Mouse (Mus musculus): ENCODE data around the gene Gna12. TPM values are rescaled to one million over a fixed set of nuclear protein-coding genes. Genes with fewer than 3 reads are reported as not detected.
A peak's percentile ranks its signal among the peaks of the same experiment; 100 is the strongest.

Gna12 gene
- polyA plus RNA-seq, 1 experiment from 2014 or later: 6.9 TPM

- H3K36me3 ChIP-seq (ENCODE audit: control insufficient read depth, insufficient read depth, low read length): no peaks in the 10 kb centered on the region
- WGBS: 29% methylated on average over 18 of the region's 18 CpGs
- no peak; the same call in 1 of the 2 replicates for ATAC-seq (ENCODE audit: insufficient read depth, low FRiP score)
- H3K9me3 ChIP-seq (replicated peaks; ENCODE audit: control insufficient read depth, low read length): no peaks in the 10 kb centered on the region
- H3K4me3 ChIP-seq (replicated peaks; ENCODE audit: low read length): peak overlapping the region; percentile 89
- H3K27ac ChIP-seq (ENCODE audit: low read length): peak overlapping the region; percentile 66
- peak overlapping the region; percentile 94 for H3K9ac ChIP-seq (ENCODE audit: low read length)
- H3K4me2 ChIP-seq (ENCODE audit: low read depth, low read length): peak overlapping the region; percentile 95
- H3K27me3 ChIP-seq (ENCODE audit: control insufficient read depth, insufficient read depth, low read length): no peaks in the 10 kb centered on the region
- peaks cover 28% of the 10 kb centered on the region for H3K4me1 ChIP-seq (ENCODE audit: control insufficient read depth, insufficient read depth, low read length)
These were observed 935 bp downstream of the Gna12 start for GRCm38 (mm10) chr5:140829081-140829910.

GRCm38 (mm10) chr5:140828363-140828762, 1.9 kb downstream of the Gna12 start:
- WGBS: 53% methylated on average over 2 of the region's 2 CpGs
- H3K36me3 ChIP-seq (ENCODE audit: control insufficient read depth, insufficient read depth, low read length): no peaks in the 10 kb centered on the region
- ATAC-seq (ENCODE audit: insufficient read depth, low FRiP score): no peak
- peak overlapping the region; percentile 95 for H3K4me2 ChIP-seq (ENCODE audit: low read depth, low read length)
- H3K9me3 ChIP-seq (replicated peaks; ENCODE audit: control insufficient read depth, low read length): no peaks in the 10 kb centered on the region
- H3K9ac ChIP-seq (ENCODE audit: low read length): peak overlapping the region; percentile 54
- peaks cover 28% of the 10 kb centered on the region for H3K4me1 ChIP-seq (ENCODE audit: control insufficient read depth, insufficient read depth, low read length)
- peak overlapping the region; percentile 74 for H3K27ac ChIP-seq (ENCODE audit: low read length)
- H3K4me3 ChIP-seq (replicated peaks; ENCODE audit: low read length): peak overlapping the region; percentile 89
- no peaks in the 10 kb centered on the region for H3K27me3 ChIP-seq (ENCODE audit: control insufficient read depth, insufficient read depth, low read length)

- Histone ChIP-seq H3K4me3 (replicated peaks; ENCODE audit: low read length) (peak overlapping the region; percentile 89), H3K36me3 (ENCODE audit: control insufficient read depth, insufficient read depth, low read length) (no peaks in the 10 kb centered on the region), H3K4me1 (ENCODE audit: control insufficient read depth, insufficient read depth, low read length) (peaks cover 28% of the 10 kb centered on the region), H3K9me3 (replicated peaks; ENCODE audit: control insufficient read depth, low read length) (no peaks in the 10 kb centered on the region), H3K27ac (ENCODE audit: low read length) (peak overlapping the region; percentile 74), H3K27me3 (ENCODE audit: control insufficient read depth, insufficient read depth, low read length) (no peaks in the 10 kb centered on the region), H3K9ac (ENCODE audit: low read length) (peak overlapping the region; percentile 54), H3K4me2 (ENCODE audit: low read depth, low read length) (peak overlapping the region; percentile 95)
- WGBS: 30% methylated on average over 8 of the region's 8 CpGs
- no peak for ATAC-seq (ENCODE audit: insufficient read depth, low FRiP score)
These were observed 2.3 kb downstream of the Gna12 start for GRCm38 (mm10) chr5:140827896-140828295.

GRCm38 (mm10) chr5:140827413-140827812, 2.8 kb downstream of the Gna12 start:
- Histone ChIP-seq H3K36me3 (ENCODE audit: control insufficient read depth, insufficient read depth, low read length) (no peaks in the 10 kb centered on the region), H3K27me3 (ENCODE audit: control insufficient read depth, insufficient read depth, low read length) (no peaks in the 10 kb centered on the region), H3K27ac (ENCODE audit: low read length) (peak overlapping the region; percentile 74), H3K4me3 (replicated peaks; ENCODE audit: low read length) (peak overlapping the region; percentile 89), H3K4me1 (ENCODE audit: control insufficient read depth, insufficient read depth, low read length) (peaks cover 28% of the 10 kb centered on the region), H3K4me2 (ENCODE audit: low read depth, low read length) (peak overlapping the region; percentile 95), H3K9ac (ENCODE audit: low read length) (peak overlapping the region; percentile 8; the same call in 1 of the 2 replicates), H3K9me3 (replicated peaks; ENCODE audit: control insufficient read depth, low read length) (no peaks in the 10 kb centered on the region)
- whole genome bisulfite sequencing: 51% methylated on average over 2 of the region's 2 CpGs
- ATAC-seq (ENCODE audit: insufficient read depth, low FRiP score): no peak

GRCm38 (mm10) chr5:140826796-140827195, 3.4 kb downstream of the Gna12 start:
- Histone ChIP-seq H3K4me1 (ENCODE audit: control insufficient read depth, insufficient read depth, low read length) (peaks cover 32% of the 10 kb centered on the region), H3K9me3 (replicated peaks; ENCODE audit: control insufficient read depth, low read length) (no peaks in the 10 kb centered on the region)

GRCm38 (mm10) chr5:140826118-140826517, 4.1 kb downstream of the Gna12 start:
- H3K27ac ChIP-seq (ENCODE audit: low read length): no peak overlapping the region
- H3K4me1 ChIP-seq (ENCODE audit: control insufficient read depth, insufficient read depth, low read length): peaks cover 33% of the 10 kb centered on the region
- H3K9ac ChIP-seq (ENCODE audit: low read length): no peak overlapping the region
- 97% methylated on average over 1 of the region's 1 CpGs for WGBS
- no peaks in the 10 kb centered on the region for H3K9me3 ChIP-seq (replicated peaks; ENCODE audit: control insufficient read depth, low read length)
- ATAC-seq (ENCODE audit: insufficient read depth, low FRiP score): no peak
- no peak overlapping the region for H3K4me3 ChIP-seq (replicated peaks; ENCODE audit: low read length)
- no peaks in the 10 kb centered on the region for H3K27me3 ChIP-seq (ENCODE audit: control insufficient read depth, insufficient read depth, low read length)
- no peaks in the 10 kb centered on the region for H3K36me3 ChIP-seq (ENCODE audit: control insufficient read depth, insufficient read depth, low read length)
- H3K4me2 ChIP-seq (ENCODE audit: low read depth, low read length): no peak overlapping the region

More at GRCm38 (mm10) chr5:140826796-140827195, 3.4 kb downstream of the Gna12 start:
- WGBS: 30% methylated on average over 1 of the region's 1 CpGs
- Histone ChIP-seq H3K27me3 (ENCODE audit: control insufficient read depth, insufficient read depth, low read length) (no peaks in the 10 kb centered on the region), H3K36me3 (ENCODE audit: control insufficient read depth, insufficient read depth, low read length) (no peaks in the 10 kb centered on the region), H3K9ac (ENCODE audit: low read length) (peak overlapping the region; percentile 8; the same call in 1 of the 2 replicates), H3K27ac (ENCODE audit: low read length) (no peak overlapping the region; the same call in 1 of the 2 replicates), H3K4me3 (replicated peaks; ENCODE audit: low read length) (no peak overlapping the region), H3K4me2 (ENCODE audit: low read depth, low read length) (no peak overlapping the region; the same call in 1 of the 2 replicates)
- no peak for ATAC-seq (ENCODE audit: insufficient read depth, low FRiP score)

GRCm38 (mm10) chr5:140824126-140824525, 6.1 kb downstream of the Gna12 start:
- Histone ChIP-seq H3K36me3 (ENCODE audit: control insufficient read depth, insufficient read depth, low read length) (no peaks in the 10 kb centered on the region), H3K4me1 (ENCODE audit: control insufficient read depth, insufficient read depth, low read length) (peaks cover 38% of the 10 kb centered on the region), H3K4me3 (replicated peaks; ENCODE audit: low read length) (no peak overlapping the region), H3K9me3 (replicated peaks; ENCODE audit: control insufficient read depth, low read length) (no peaks in the 10 kb centered on the region), H3K27ac (ENCODE audit: low read length) (no peak overlapping the region), H3K27me3 (ENCODE audit: control insufficient read depth, insufficient read depth, low read length) (no peaks in the 10 kb centered on the region), H3K4me2 (ENCODE audit: low read depth, low read length) (no peak overlapping the region), H3K9ac (ENCODE audit: low read length) (no peak overlapping the region)
- 72% methylated on average over 7 of the region's 7 CpGs for WGBS
- no peak for ATAC-seq (ENCODE audit: insufficient read depth, low FRiP score)

GRCm38 (mm10) chr5:140823386-140823785, 6.8 kb downstream of the Gna12 start:
- no peaks in the 10 kb centered on the region for H3K9me3 ChIP-seq (replicated peaks; ENCODE audit: control insufficient read depth, low read length)
- ATAC-seq (ENCODE audit: insufficient read depth, low FRiP score): no peak
- H3K4me1 ChIP-seq (ENCODE audit: control insufficient read depth, insufficient read depth, low read length): peaks cover 36% of the 10 kb centered on the region
- H3K4me3 ChIP-seq (replicated peaks; ENCODE audit: low read length): no peak overlapping the region
- WGBS: 100% methylated on average over 2 of the region's 2 CpGs
- H3K36me3 ChIP-seq (ENCODE audit: control insufficient read depth, insufficient read depth, low read length): no peaks in the 10 kb centered on the region
- H3K9ac ChIP-seq (ENCODE audit: low read length): no peak overlapping the region
- H3K27me3 ChIP-seq (ENCODE audit: control insufficient read depth, insufficient read depth, low read length): no peaks in the 10 kb centered on the region
- H3K4me2 ChIP-seq (ENCODE audit: low read depth, low read length): no peak overlapping the region
- H3K27ac ChIP-seq (ENCODE audit: low read length): no peak overlapping the region

GRCm38 (mm10) chr5:140821951-140822350, 8.3 kb downstream of the Gna12 start:
- H3K9ac ChIP-seq (ENCODE audit: low read length): no peak overlapping the region
- no peak overlapping the region for H3K27ac ChIP-seq (ENCODE audit: low read length)
- WGBS: 90% methylated on average over 4 of the region's 4 CpGs
- peaks cover 23% of the 10 kb centered on the region for H3K4me1 ChIP-seq (ENCODE audit: control insufficient read depth, insufficient read depth, low read length)
- no peaks in the 10 kb centered on the region for H3K36me3 ChIP-seq (ENCODE audit: control insufficient read depth, insufficient read depth, low read length)
- no peak overlapping the region for H3K4me2 ChIP-seq (ENCODE audit: low read depth, low read length)
- H3K9me3 ChIP-seq (replicated peaks; ENCODE audit: control insufficient read depth, low read length): no peaks in the 10 kb centered on the region
- no peaks in the 10 kb centered on the region for H3K27me3 ChIP-seq (ENCODE audit: control insufficient read depth, insufficient read depth, low read length)
- no peak overlapping the region for H3K4me3 ChIP-seq (replicated peaks; ENCODE audit: low read length)
- ATAC-seq (ENCODE audit: insufficient read depth, low FRiP score): no peak
